Mouse (Mus musculus): ENCODE results near the gene Gadd45b.

GRCm38 (mm10) chr10:80897861-80898510 lies 31.9 kb upstream of the Gadd45b start:
- TF ChIP-seq GATA1 (IDR thresholded peaks at IDR 0.05; ENCODE audit: borderline replicate concordance, low read length) = no peak
- no peak for TF ChIP-seq FLI1 (IDR thresholded peaks at IDR 0.05; ENCODE audit: low read length)
